In the genomic region with DNA sequence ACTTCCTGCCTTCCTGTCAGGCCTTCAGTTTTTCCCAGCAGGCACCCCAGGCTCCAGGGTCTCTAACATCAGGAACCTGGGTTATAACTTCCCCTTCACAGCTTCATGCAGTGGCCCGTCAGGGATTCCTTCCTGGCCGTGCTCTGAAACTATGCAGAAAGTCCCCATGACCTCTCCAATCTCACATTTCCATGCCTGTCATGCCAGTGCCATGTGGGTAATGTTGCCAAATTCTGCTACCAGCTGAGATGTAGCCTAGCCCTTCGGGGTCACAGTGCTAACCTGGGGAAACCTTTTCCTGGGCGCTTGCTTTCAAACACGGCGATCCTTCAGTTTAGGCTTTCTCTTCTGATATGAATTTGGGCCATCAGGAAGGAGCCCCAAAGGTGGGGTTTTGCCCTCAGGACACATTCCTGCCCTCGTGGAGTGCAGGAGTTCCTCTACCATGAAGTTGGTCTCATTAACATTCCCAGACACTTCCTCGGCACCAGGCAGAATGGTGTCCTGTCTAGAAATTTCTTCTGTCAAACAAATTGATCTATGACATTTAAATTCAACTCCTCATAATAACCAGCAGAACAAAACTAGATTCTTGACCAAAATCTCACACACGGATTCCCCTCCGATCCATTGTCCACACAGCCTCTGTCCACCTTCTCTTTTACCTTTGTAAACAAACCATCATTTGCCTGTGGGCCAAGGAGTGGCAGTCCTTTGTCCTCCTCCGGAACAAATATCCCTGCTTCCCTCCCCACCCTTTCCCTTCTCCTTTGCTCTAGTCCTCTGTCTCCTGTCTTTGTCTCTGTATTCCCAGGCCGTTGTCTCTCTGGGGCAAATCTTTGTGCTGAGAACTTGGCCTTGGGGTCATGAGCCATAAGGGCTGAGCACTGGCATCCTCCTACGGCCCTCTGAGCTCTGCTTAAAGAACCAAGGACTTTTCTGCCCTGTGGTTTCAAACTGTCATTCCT, we compare ENCODE assay signal across 21 mouse cellular contexts. TPM values are rescaled to one million over a fixed set of nuclear protein-coding genes. Genes with fewer than 3 reads are reported as not detected.
A peak's percentile ranks its signal among the peaks of the same experiment; 100 is the strongest.
DNase-seq lines count a peak whose midpoint lies in the region; ATAC-seq and TF ChIP-seq lines count a peak whose summit lies in the region.
"Had no signal": no experiment of that assay in that cellular context is flagged by ENCODE, and none has a peak within 500 bp of the region (broad histone marks: within the 10 kb centered on the region; RNA-seq: fewer than 3 reads in every experiment).

No protein-coding gene starts in this region.

- H3K4me2 ChIP-seq in midbrain, embryonic 11.5 days, result no peak overlapping the region
- H3K4me2 ChIP-seq in midbrain, postnatal 0 days (ENCODE audit: low read depth, low read length, poor library complexity, severe bottlenecking), result no peak overlapping the region
- H3K4me2 ChIP-seq: hindbrain, embryonic 15.5 days; intestine, embryonic 15.5 days; limb, embryonic 13.5 days; liver, embryonic 13.5 days; lung, embryonic 14.5 days had no signal

- no peaks in the 10 kb centered on the region for H3K36me3 ChIP-seq in midbrain, embryonic 11.5 days (ENCODE audit: control insufficient read depth, insufficient read depth, low read length)
- H3K36me3 ChIP-seq in midbrain, postnatal 0 days (ENCODE audit: insufficient read depth, low read length), result no peaks in the 10 kb centered on the region
- H3K36me3 ChIP-seq: hindbrain, embryonic 15.5 days; intestine, embryonic 15.5 days; limb, embryonic 13.5 days; liver, embryonic 13.5 days had no signal

- H3K4me3 ChIP-seq in midbrain, embryonic 11.5 days (ENCODE audit: low read depth, low read length), result no peak overlapping the region
- no peak overlapping the region for H3K4me3 ChIP-seq in midbrain, postnatal 0 days (ENCODE audit: low read depth, low read length)
- H3K4me3 ChIP-seq: hindbrain, embryonic 15.5 days; intestine, embryonic 15.5 days; limb, embryonic 13.5 days; liver, embryonic 13.5 days had no signal

- no peaks in the 10 kb centered on the region for H3K9me3 ChIP-seq in midbrain, embryonic 11.5 days (ENCODE audit: control insufficient read depth, low read length)
- no peaks in the 10 kb centered on the region for H3K9me3 ChIP-seq in midbrain, postnatal 0 days (ENCODE audit: low read length)
- H3K9me3 ChIP-seq: hindbrain, embryonic 15.5 days; intestine, embryonic 15.5 days; limb, embryonic 13.5 days; liver, embryonic 13.5 days had no signal

- no peak overlapping the region for H3K27ac ChIP-seq in midbrain, embryonic 11.5 days (ENCODE audit: low read depth, low read length)
- H3K27ac ChIP-seq in midbrain, postnatal 0 days (ENCODE audit: low read depth, low read length), result no peak overlapping the region
- H3K27ac ChIP-seq: hindbrain, embryonic 15.5 days; intestine, embryonic 15.5 days; limb, embryonic 13.5 days; liver, embryonic 13.5 days had no signal

- ATAC-seq in midbrain, embryonic 11.5 days (ENCODE audit: low FRiP score), result no peak
- ATAC-seq in midbrain, postnatal 0 days (ENCODE audit: low FRiP score), result no peak
- no peak for ATAC-seq in Patski
- ATAC-seq: intestine, embryonic 15.5 days had no signal

- CTCF ChIA-PET in Patski (lab: Charles Lee), result no interaction called here

- POLR2A ChIA-PET in Patski (lab: Charles Lee), result no interaction called here

- H3K9ac ChIP-seq in midbrain, embryonic 11.5 days (ENCODE audit: low read length), result no peak overlapping the region
- no peak overlapping the region for H3K9ac ChIP-seq in midbrain, postnatal 0 days (replicated peaks; ENCODE audit: low read length, poor library complexity, severe bottlenecking)
- H3K9ac ChIP-seq: hindbrain, embryonic 15.5 days; intestine, embryonic 15.5 days; limb, embryonic 13.5 days; liver, embryonic 13.5 days; lung, embryonic 14.5 days had no signal

- no peaks in the 10 kb centered on the region for H3K27me3 ChIP-seq in midbrain, embryonic 11.5 days (ENCODE audit: control insufficient read depth, insufficient read depth, low read length)
- no peaks in the 10 kb centered on the region for H3K27me3 ChIP-seq in midbrain, postnatal 0 days (ENCODE audit: insufficient read depth, low read length)
- H3K27me3 ChIP-seq in Patski, result no peaks in the 10 kb centered on the region
- H3K27me3 ChIP-seq: hindbrain, embryonic 15.5 days; intestine, embryonic 15.5 days; limb, embryonic 13.5 days; liver, embryonic 13.5 days had no signal

- TF ChIP-seq CTCF in midbrain, postnatal 0 days (IDR thresholded peaks at IDR 0.05), result no peak
- no peak for TF ChIP-seq CTCF in Patski (IDR thresholded peaks at IDR 0.05)

- DNase-seq in gastrocnemius, postnatal 25 days, result peak; percentile 27
- DNase-seq in gastrocnemius, postnatal 10 days, result no peak
- DNase-seq in midbrain, embryonic 11.5 days (ENCODE audit: low spot score, missing footprints), result peak; percentile 82
- no peak for DNase-seq in midbrain, postnatal 0 days (ENCODE audit: low spot score)
- DNase-seq in Patski (ENCODE audit: low read depth, low spot score), result peak; percentile 6
- no peak for DNase-seq in adrenal gland, postnatal 14 days
- no peak for DNase-seq in adrenal gland, adult 8-10 months
- DNase-seq: B cell, adult 2 months; cerebellum, adult 18-20 months; cerebellum, postnatal 25 days; kidney, adult 9 months; kidney, postnatal 36 days; liver, embryonic 13.5 days; lung, embryonic 14.5 days; lung, postnatal 36 days; thymus, postnatal 36 days had no signal

- WGBS in midbrain, embryonic 11.5 days, result 76% methylated on average over 13 of the region's 13 CpGs
- WGBS in midbrain, postnatal 0 days, result 73% methylated on average over 13 of the region's 13 CpGs

- H3K4me1 ChIP-seq in midbrain, embryonic 11.5 days (ENCODE audit: control insufficient read depth, insufficient read depth, low read length), result no peaks in the 10 kb centered on the region
- no peaks in the 10 kb centered on the region for H3K4me1 ChIP-seq in midbrain, postnatal 0 days (ENCODE audit: insufficient read depth, low read length)
- H3K4me1 ChIP-seq: hindbrain, embryonic 15.5 days had no signal

- in situ Hi-C loops in Patski (cut with MboI; ENCODE audit: low pct_unique_long_range_greater_than_20kb), result no loop called here

RNA-seq across cellular contexts. Expression of gene Slc38a4, which starts 17.4 kb away (rescaled TPM):
- 100 to 1,000 TPM in 1 of 2 experiments, 10 to 100 TPM in 1; 95.2 to 190 TPM for total RNA-seq in gastrocnemius, postnatal 25 days (2021)
- 100 to 1,000 TPM; 155 to 167 TPM for total RNA-seq in gastrocnemius, postnatal 10 days (2021)
- polyA plus RNA-seq in midbrain, embryonic 11.5 days (2014; fragmentation: Nextera tagmentation; extraction: Ambion mirVana), result 20.9 and 25.3 TPM in 2 replicates
- 4.0 and 4.5 TPM in 2 replicates for total RNA-seq in midbrain, postnatal 0 days (2014; rRNA removed)
- polyA plus RNA-seq in midbrain, postnatal 0 days (2015; fragmentation: Nextera tagmentation; extraction: Ambion mirVana), result 3.7 and 3.9 TPM in 2 replicates
- 0.10 TPM for polyA plus RNA-seq in Patski (2021)
- total RNA-seq in adrenal gland, postnatal 14 days (2021), result 8.5 and 72.3 TPM in 2 replicates
- 1 to 10 TPM; 4.0 to 6.1 (median 4.8) TPM for total RNA-seq in adrenal gland, adult 8-10 months (2022)
- total RNA-seq: megakaryocyte-erythroid progenitor cell, adult 5-6 weeks; monocyte, adult 5-6 weeks had no signal

Comparison
In these comparisons a context has a peak if more than half of its experiments do, and no peak if none do; other contexts are left out.
1. DNase-seq: peak in gastrocnemius, postnatal 25 days (single experiment), midbrain, embryonic 11.5 days (single experiment) and Patski (single experiment); none in gastrocnemius, postnatal 10 days (single experiment), midbrain, postnatal 0 days (single experiment), adrenal gland, postnatal 14 days (single experiment) and adrenal gland, adult 8-10 months (single experiment).